Mouse (Mus musculus) stomach, postnatal 0 days (tissue): ENCODE measurements at regions not wholly inside any gene's neighbourhood (a gene's known extent, or its start where the extent isn't known, plus 50 kb on each side); places are given as distances from the start of the nearest gene placed in this dataset.

ENCODE experiments used
- CTCF ChIP-seq: IDR thresholded peaks from 2 replicates; pipeline ENCODE4 v1.5.1; 2016; ENCODE audit warnings: antibody characterized with exemption, low read depth, mild to moderate bottlenecking, moderate library complexity
- EP300 ChIP-seq: optimal IDR thresholded peaks from 2 replicates; pipeline ENCODE3; 2016; ENCODE audit warnings: antibody characterized with exemption

DNA sequence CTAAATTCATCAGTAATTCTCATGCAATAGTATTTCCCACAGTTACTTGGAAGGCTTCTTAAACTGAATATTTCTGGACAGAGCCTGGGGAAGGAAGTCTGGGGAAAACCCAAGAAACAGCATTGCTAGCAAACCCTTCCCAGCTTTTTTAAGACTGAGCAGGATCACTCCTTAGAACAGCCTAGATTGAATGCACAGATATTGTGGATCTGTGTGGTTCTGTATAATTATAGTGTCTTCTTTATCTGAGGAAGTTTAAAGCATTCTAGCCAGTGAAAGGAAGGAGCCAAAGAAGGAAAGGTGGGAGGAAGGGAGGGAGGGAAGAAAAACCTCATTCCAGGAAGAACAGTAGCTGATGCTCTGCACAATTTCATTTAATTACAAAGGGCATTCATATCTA, 669.0 kb upstream of the B3galt2 start:
- TF ChIP-seq CTCF (no peak), EP300 (no peak)
